Mouse (Mus musculus): Measurements from ENCODE around the gene Pth2.
A peak's percentile ranks its signal among the peaks of the same experiment; 100 is the strongest.

DNA sequence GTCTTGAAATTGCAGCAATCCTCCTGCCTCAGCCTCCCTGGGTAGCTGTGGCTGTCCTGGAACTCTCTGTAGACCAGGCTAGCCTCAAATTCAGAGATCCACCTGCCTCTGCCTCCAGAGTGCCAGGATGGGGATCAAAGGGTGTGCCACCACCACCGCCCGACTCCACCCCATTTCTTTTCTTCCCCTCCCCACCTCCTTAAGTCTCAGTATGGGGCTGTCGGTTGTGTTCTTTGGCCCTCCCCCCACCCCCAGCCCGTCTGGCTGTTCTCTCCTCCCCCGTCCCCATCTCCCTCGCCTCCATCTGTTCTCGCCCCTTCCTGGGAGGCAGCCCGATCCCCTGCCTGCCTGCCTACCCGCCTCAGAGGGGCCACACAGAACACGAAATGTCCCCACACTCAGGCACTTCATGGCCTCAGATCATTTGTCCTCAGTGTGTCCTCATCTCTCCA lies 13.8 kb upstream of the Pth2 start:
- TF ChIP-seq POLR2A (IDR thresholded peaks at IDR 0.05; ENCODE audit: extremely low read depth, insufficient read depth, low read length) (peak; percentile 45; the same call in 1 of the 2 replicates), CTCF (IDR thresholded peaks at IDR 0.05; ENCODE audit: extremely low read depth, insufficient read depth, low read length) (no peak)
